Mouse (Mus musculus): ENCODE data around the gene Fam241b. TPM values are rescaled to one million over a fixed set of nuclear protein-coding genes. Genes with fewer than 3 reads are reported as not detected.
"Not testable (repeated sequence)": the region's sequence is repeated elsewhere in the genome, so short reads cannot be mapped to it uniquely, and the experiment has no call there.

Fam241b gene
- polyA plus RNA-seq, 1 experiment from 2014 or later = 13.9 TPM

DNA sequence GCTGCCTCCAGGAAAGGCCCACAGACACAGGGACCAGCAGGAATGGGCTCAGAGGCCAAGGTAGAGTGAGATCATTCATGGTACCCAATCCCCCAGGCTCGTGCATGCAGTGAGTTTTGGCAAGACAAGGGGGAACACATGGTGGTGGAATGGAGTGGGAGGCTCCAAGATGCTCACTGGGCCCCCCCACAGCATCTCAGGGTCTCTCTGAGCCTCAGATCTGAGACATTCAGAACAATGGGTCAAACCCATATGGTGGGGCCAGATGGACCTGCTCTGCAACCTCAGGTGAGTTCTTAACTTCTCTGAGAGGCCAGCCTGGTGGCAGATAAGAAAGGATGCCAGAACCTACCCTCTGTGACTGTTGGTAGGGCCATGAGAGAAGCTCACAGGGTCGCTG is 57.7 kb downstream of the Fam241b start:
- WGBS = 65% methylated on average over 2 of the region's 2 CpGs

DNA sequence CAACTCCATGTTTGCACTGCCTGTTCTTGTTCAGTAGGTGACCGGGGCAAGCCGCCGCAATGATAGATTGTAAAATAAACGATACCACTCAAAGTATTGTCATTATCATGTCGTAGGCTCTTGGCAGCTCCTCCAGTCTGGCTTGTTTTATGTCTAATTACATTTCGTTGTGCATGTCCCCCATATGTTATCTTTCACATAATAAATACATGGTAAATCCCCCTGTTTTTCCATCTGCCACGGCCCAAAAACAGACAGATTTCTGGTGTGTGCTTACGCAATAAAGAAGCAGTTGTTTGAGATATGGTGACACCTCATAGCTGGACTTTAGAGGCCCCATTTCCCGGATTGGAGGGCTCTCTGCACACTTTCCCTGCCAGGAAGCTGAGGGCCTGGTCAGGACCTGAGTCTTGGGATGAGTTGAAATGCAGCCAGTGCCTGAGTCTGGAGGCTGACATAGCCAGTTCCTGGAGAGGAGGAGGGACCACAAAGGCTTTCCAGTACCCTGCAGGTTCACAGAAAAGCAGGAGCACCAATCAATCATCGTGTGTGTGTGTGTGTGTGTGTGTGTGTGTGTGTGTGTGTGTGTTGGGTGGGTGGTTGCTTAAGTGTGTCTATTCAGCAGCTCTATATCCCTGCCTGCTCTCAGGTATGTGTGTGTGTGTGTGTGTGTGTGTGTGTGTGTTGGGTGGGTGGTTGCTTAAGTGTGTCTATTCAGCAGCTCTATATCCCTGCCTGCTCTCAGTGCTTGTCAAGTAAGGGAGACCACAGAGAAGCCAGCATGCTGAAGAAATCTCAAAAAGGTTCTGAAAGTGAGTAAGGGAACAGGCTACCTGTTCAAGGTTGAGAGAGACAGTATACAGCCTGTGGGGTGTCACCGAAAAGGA is 67.2 kb downstream of the Fam241b start:
- no peak overlapping the region for H3K4me2 ChIP-seq (replicated peaks; ENCODE audit: low read depth, low read length)
- peaks cover 15% of the 10 kb centered on the region for H3K9me3 ChIP-seq (ENCODE audit: low read length)
- H3K4me3 ChIP-seq (ENCODE audit: low read length) = no peak overlapping the region
- WGBS = 48% methylated on average over 11 of the region's 11 CpGs
- no peaks in the 10 kb centered on the region for H3K36me3 ChIP-seq (ENCODE audit: insufficient read depth, low read length)
- H3K9ac ChIP-seq (replicated peaks; ENCODE audit: low read length) = no peak overlapping the region
- no peaks in the 10 kb centered on the region; the same call in 1 of the 2 replicates for H3K27me3 ChIP-seq (ENCODE audit: insufficient read depth, low read length)
- ATAC-seq (ENCODE audit: low FRiP score, low TSS enrichment) = no peak
- no peak overlapping the region for H3K27ac ChIP-seq (ENCODE audit: low read length)
- no peaks in the 10 kb centered on the region for H3K4me1 ChIP-seq (ENCODE audit: insufficient read depth, low read length)

More for the DNA sequence above, 57.7 kb downstream of the Fam241b start:
- Histone ChIP-seq H3K9ac (replicated peaks; ENCODE audit: low read length) (no peak overlapping the region), H3K27me3 (ENCODE audit: insufficient read depth, low read length) (no peaks in the 10 kb centered on the region), H3K27ac (ENCODE audit: low read length) (no peak overlapping the region), H3K9me3 (ENCODE audit: low read length) (peaks cover 5% of the 10 kb centered on the region), H3K36me3 (ENCODE audit: insufficient read depth, low read length) (no peaks in the 10 kb centered on the region), H3K4me3 (ENCODE audit: low read length) (no peak overlapping the region), H3K4me2 (replicated peaks; ENCODE audit: low read depth, low read length) (no peak overlapping the region), H3K4me1 (ENCODE audit: insufficient read depth, low read length) (peaks cover 3% of the 10 kb centered on the region; the same call in 1 of the 2 replicates)
- ATAC-seq (ENCODE audit: low FRiP score, low TSS enrichment) = no peak

DNA sequence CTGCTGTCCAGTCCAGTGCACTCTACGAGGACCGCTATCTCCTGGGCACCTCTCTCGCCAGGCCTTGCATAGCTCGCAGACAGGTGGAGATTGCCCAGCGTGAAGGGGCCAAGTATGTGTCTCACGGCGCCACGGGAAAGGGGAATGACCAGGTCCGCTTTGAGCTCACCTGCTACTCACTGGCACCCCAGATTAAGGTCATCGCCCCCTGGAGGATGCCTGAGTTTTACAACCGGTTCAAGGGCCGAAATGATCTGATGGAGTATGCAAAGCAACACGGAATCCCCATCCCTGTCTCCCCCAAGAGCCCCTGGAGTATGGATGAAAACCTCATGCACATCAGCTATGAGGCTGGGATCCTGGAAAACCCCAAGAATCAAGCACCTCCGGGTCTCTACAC is 72.4 kb downstream of the Fam241b start:
- ATAC-seq (ENCODE audit: low FRiP score, low TSS enrichment); H3K9me3 ChIP-seq (ENCODE audit: low read length); H3K27ac ChIP-seq (ENCODE audit: low read length); H3K27me3 ChIP-seq (ENCODE audit: insufficient read depth, low read length); H3K4me2 ChIP-seq (replicated peaks; ENCODE audit: low read depth, low read length); H3K36me3 ChIP-seq (ENCODE audit: insufficient read depth, low read length); H3K9ac ChIP-seq (replicated peaks; ENCODE audit: low read length); H3K4me3 ChIP-seq (ENCODE audit: low read length); H3K4me1 ChIP-seq (ENCODE audit: insufficient read depth, low read length): not testable (repeated sequence)
- 80% methylated on average over 10 of the region's 14 CpGs for WGBS

DNA sequence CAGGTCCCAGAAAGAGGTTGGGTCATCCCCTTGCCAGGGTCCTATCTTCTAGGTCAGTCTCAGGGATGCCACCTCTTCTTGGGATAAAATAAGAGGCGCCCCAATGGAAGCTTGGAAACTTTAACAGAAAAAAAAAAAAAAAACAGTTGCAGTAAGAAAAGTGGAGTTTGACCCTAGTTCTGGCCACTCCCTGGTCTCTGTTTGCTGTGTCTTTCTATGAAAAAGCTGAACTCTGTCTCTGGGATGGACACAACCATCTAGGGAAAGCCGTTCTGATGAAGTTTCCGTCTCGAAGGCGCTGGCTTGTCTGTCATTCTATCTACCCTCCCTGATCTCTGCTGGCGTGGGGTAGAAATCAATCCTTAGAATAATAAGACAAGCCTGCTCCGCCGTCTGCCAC is 73.1 kb downstream of the Fam241b start:
- Histone ChIP-seq H3K9me3 (ENCODE audit: low read length) (no peaks in the 10 kb centered on the region), H3K4me3 (ENCODE audit: low read length) (no peak overlapping the region), H3K36me3 (ENCODE audit: insufficient read depth, low read length) (no peaks in the 10 kb centered on the region), H3K9ac (replicated peaks; ENCODE audit: low read length) (no peak overlapping the region), H3K4me2 (replicated peaks; ENCODE audit: low read depth, low read length) (no peak overlapping the region), H3K27me3 (ENCODE audit: insufficient read depth, low read length) (no peaks in the 10 kb centered on the region; the same call in 1 of the 2 replicates), H3K4me1 (ENCODE audit: insufficient read depth, low read length) (no peaks in the 10 kb centered on the region), H3K27ac (ENCODE audit: low read length) (no peak overlapping the region)
- 61% methylated on average over 8 of the region's 8 CpGs for WGBS
- no peak for ATAC-seq (ENCODE audit: low FRiP score, low TSS enrichment)

DNA sequence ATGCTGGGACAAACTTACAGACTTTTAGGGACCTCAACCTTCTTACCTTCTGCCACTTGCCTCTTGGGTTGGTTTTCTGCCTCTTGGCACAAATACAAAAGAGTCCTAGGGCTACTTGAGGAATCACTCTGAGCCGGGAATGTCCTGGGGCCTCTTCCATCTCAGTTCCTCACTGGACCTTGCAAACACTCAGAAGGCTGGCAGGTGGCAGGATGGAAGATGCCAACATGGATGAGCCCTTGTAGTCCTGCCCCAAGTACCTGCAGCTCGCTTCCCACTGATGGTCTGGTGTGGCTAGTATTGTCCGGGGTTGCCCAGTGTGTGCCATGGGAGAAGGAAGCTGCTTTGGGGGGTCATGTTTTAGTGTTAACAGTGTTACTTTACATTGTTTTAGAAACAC is 73.8 kb downstream of the Fam241b start:
- WGBS = 98% methylated on average over 3 of the region's 3 CpGs

DNA sequence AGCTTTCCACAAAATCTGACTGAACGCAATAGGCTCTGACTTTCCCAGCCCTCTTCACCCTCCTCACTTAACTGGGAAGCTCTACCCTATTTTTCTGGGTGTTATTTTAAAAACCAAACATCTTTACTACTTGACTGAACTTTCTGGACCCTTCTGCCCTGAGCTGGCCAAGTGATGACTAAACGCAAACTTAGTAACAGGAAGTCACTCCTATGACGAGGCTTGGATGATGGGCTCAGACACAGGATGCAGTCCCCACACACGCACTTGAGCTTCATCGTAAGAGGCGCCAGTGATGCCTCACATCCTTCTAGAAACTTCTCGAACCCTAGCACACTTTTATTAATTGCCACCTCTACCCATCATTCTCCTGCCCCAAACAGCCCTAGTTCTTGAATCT is 74.3 kb downstream of the Fam241b start:
- Histone ChIP-seq H3K4me1 (ENCODE audit: insufficient read depth, low read length) (no peaks in the 10 kb centered on the region), H3K36me3 (ENCODE audit: insufficient read depth, low read length) (no peaks in the 10 kb centered on the region), H3K9ac (replicated peaks; ENCODE audit: low read length) (no peak overlapping the region), H3K27ac (ENCODE audit: low read length) (no peak overlapping the region), H3K27me3 (ENCODE audit: insufficient read depth, low read length) (no peaks in the 10 kb centered on the region), H3K4me3 (ENCODE audit: low read length) (no peak overlapping the region), H3K4me2 (replicated peaks; ENCODE audit: low read depth, low read length) (no peak overlapping the region), H3K9me3 (ENCODE audit: low read length) (no peaks in the 10 kb centered on the region)
- 76% methylated on average over 7 of the region's 7 CpGs for WGBS
- ATAC-seq (ENCODE audit: low FRiP score, low TSS enrichment) = no peak

More for the DNA sequence above, 73.8 kb downstream of the Fam241b start:
- ATAC-seq (ENCODE audit: low FRiP score, low TSS enrichment) = no peak
- no peaks in the 10 kb centered on the region for H3K27me3 ChIP-seq (ENCODE audit: insufficient read depth, low read length)
- H3K27ac ChIP-seq (ENCODE audit: low read length) = no peak overlapping the region
- H3K4me3 ChIP-seq (ENCODE audit: low read length) = no peak overlapping the region
- H3K4me2 ChIP-seq (replicated peaks; ENCODE audit: low read depth, low read length) = no peak overlapping the region
- H3K4me1 ChIP-seq (ENCODE audit: insufficient read depth, low read length) = no peaks in the 10 kb centered on the region
- H3K36me3 ChIP-seq (ENCODE audit: insufficient read depth, low read length) = no peaks in the 10 kb centered on the region
- H3K9ac ChIP-seq (replicated peaks; ENCODE audit: low read length) = no peak overlapping the region
- no peaks in the 10 kb centered on the region for H3K9me3 ChIP-seq (ENCODE audit: low read length)

DNA sequence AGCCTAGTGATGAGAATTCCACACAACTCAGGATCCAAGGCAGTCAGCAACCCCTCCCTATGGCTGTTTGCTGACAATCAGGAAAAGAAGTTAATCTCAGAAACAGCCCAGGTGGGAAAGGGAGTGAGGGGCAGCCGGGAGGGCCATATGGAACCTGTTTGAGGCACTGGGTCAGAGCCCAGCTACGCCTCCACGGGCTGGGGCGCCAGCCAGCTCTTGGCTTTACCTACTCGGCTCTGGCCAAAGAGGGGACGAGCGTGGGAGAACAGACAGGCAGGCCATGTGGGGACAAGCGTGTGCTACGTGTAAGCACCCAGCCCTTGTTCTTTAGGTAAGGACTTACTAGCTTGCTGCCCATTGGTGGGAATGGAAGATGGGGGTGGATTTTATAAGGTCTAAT is 75.2 kb downstream of the Fam241b start:
- H3K4me3 ChIP-seq (ENCODE audit: low read length) = no peak overlapping the region
- no peaks in the 10 kb centered on the region for H3K9me3 ChIP-seq (ENCODE audit: low read length)
- WGBS = 62% methylated on average over 9 of the region's 9 CpGs
- H3K4me2 ChIP-seq (replicated peaks; ENCODE audit: low read depth, low read length) = no peak overlapping the region
- H3K36me3 ChIP-seq (ENCODE audit: insufficient read depth, low read length) = no peaks in the 10 kb centered on the region
- H3K27ac ChIP-seq (ENCODE audit: low read length) = no peak overlapping the region
- no peaks in the 10 kb centered on the region for H3K4me1 ChIP-seq (ENCODE audit: insufficient read depth, low read length)
- H3K9ac ChIP-seq (replicated peaks; ENCODE audit: low read length) = no peak overlapping the region
- ATAC-seq (ENCODE audit: low FRiP score, low TSS enrichment) = no peak
- no peaks in the 10 kb centered on the region for H3K27me3 ChIP-seq (ENCODE audit: insufficient read depth, low read length)

DNA sequence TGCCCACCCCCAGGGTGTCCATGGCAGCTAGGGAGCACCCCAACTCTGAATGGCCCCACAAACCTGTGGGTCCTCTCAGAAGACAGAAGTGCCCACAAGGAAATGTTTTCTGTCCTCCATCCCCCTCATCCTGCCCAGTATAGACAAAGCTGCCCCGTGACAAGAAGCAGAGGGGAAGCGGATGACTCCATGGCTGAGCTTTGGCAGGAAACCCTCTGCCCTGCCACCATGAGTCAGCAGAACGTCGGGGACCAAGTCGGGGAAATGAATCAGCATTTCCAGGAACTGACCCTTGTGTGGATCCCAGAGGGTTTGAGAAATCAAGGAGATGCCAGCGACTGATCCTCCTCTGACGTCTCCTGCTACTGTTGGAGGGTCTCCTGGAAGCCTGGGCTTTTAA is 77.5 kb downstream of the Fam241b start:
- 73% methylated on average over 7 of the region's 7 CpGs for WGBS
- no peak for ATAC-seq (ENCODE audit: low FRiP score, low TSS enrichment)

DNA sequence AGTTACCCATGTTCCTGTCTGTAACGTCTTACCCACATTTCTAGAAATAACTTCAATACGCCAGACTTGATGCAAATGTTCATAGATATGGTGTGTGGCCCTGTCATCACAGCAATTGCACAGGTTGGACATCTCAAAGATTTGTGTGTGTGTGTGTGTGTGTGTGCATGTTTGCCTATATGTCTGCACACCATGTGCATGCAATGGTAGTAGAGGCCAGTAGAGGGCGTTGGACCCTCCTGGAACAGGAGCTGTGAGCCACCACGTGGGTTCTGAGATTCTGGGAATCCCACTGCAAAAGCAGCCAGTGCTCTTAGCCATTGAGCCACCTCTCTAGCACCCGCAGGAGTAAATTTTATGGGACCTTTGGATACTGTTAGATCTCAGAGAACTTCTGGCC is 80.9 kb downstream of the Fam241b start:
- no peak for ATAC-seq (ENCODE audit: low FRiP score, low TSS enrichment)
- no peaks in the 10 kb centered on the region for H3K36me3 ChIP-seq (ENCODE audit: insufficient read depth, low read length)
- no peak overlapping the region for H3K27ac ChIP-seq (ENCODE audit: low read length)
- H3K4me2 ChIP-seq (replicated peaks; ENCODE audit: low read depth, low read length) = no peak overlapping the region
- no peak overlapping the region for H3K4me3 ChIP-seq (ENCODE audit: low read length)
- no peaks in the 10 kb centered on the region for H3K27me3 ChIP-seq (ENCODE audit: insufficient read depth, low read length)
- peaks cover 29% of the 10 kb centered on the region for H3K4me1 ChIP-seq (ENCODE audit: insufficient read depth, low read length)
- WGBS = 66% methylated on average over 5 of the region's 5 CpGs
- no peak overlapping the region for H3K9ac ChIP-seq (replicated peaks; ENCODE audit: low read length)
- no peaks in the 10 kb centered on the region for H3K9me3 ChIP-seq (ENCODE audit: low read length)

More for the DNA sequence above, 77.5 kb downstream of the Fam241b start:
- Histone ChIP-seq H3K4me1 (ENCODE audit: insufficient read depth, low read length) (peaks cover 3% of the 10 kb centered on the region), H3K4me2 (replicated peaks; ENCODE audit: low read depth, low read length) (no peak overlapping the region), H3K27ac (ENCODE audit: low read length) (no peak overlapping the region), H3K9me3 (ENCODE audit: low read length) (no peaks in the 10 kb centered on the region), H3K27me3 (ENCODE audit: insufficient read depth, low read length) (no peaks in the 10 kb centered on the region), H3K36me3 (ENCODE audit: insufficient read depth, low read length) (no peaks in the 10 kb centered on the region), H3K4me3 (ENCODE audit: low read length) (no peak overlapping the region), H3K9ac (replicated peaks; ENCODE audit: low read length) (no peak overlapping the region)

DNA sequence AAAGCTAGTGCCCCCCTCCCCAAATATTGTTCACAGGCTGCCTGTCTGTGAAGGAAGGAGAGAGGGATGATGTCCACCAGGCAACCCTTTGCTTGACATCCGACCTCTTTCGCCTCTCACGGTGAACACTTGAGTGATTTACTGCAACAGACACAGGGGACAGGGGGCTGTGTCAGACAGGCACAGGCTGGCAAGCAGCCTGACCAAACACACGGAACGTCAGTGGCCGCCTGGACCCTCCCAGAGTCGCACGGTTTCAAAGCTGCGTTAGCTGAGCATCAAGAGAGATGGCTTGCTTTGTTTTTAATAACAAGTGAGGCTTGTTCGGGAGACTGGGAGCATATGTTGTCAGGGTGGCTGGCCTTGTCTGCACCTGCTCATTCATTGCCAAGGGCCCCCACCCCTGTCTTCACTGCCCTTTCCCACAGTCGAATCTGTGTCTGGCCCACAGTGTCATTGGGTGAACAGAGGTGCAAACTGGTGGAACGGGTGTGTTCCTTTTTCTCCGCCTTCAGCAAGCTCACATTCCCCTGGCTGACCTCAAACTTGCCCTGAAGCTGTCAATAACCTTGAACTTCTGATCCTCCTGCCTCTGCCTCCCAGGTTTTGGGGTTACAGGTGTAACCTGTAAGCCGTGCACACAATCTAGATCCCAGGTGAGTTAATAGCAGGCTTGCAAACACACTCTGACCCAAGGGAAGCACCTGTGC is 82.6 kb downstream of the Fam241b start:
- peak; percentile 41 for ATAC-seq (ENCODE audit: low FRiP score, low TSS enrichment)
- Histone ChIP-seq H3K36me3 (ENCODE audit: insufficient read depth, low read length) (no peaks in the 10 kb centered on the region), H3K4me2 (replicated peaks; ENCODE audit: low read depth, low read length) (no peak overlapping the region), H3K9me3 (ENCODE audit: low read length) (no peaks in the 10 kb centered on the region), H3K9ac (replicated peaks; ENCODE audit: low read length) (0 out of 2 replicates have a peak overlapping the region, but pooled peaks have one; percentile 6), H3K4me1 (ENCODE audit: insufficient read depth, low read length) (peaks cover 29% of the 10 kb centered on the region), H3K27me3 (ENCODE audit: insufficient read depth, low read length) (no peaks in the 10 kb centered on the region), H3K4me3 (ENCODE audit: low read length) (no peak overlapping the region), H3K27ac (ENCODE audit: low read length) (no peak overlapping the region)
- 11% methylated on average over 14 of the region's 14 CpGs for WGBS

Measured in kidney, embryonic 16.5 days (tissue).